Mouse (Mus musculus) mouse embryonic stem cell (cell line): ENCODE data around the gene Trim71.

Experiments
- in situ Hi-C, 2 experiments: fragments of 300-500 bp; cut with MboI; formaldehyde crosslinking; loops; 1 replicate in 1 of 2; 3 replicates in 1 of 2; pipeline ENCODE4 v1.14.3; 2019 to 2020; ENCODE audit warnings: low sequenced_read_pairs in 2 of 2, low pct_unique_long_range_greater_than_20kb in 1 of 2, mixed read lengths in 1 of 2; ENCODE audit not compliant: unreplicated experiment in 1 of 2

Gene Trim71

DNA sequence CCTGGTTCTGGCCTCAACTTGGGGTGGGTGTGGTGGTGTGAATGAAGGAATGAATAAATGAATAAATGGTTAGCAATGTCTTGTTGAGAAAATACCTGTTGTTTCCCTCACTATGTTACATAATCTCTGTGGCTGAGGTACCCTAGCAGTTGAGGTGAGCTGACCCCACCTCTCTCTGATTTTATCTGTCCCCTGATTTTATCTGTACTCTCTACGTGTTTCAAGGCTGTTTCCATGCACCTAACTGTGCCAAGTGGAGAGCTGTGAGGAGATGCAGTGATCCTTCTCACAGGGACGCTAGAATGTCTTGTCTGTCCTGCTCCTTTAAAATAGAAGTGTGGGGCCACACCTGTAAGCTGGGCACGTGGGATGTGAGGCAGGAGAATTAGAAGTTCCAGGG is 105.7 kb downstream of the Trim71 start:
- in situ Hi-C loops: no loop called here
